Comparison of ENCODE assay signal across 22 mouse cellular contexts in genomic region chr6:88747296-88748040, GRCm38 (mm10). TPM values are rescaled to one million over a fixed set of nuclear protein-coding genes. Genes with fewer than 3 reads are reported as not detected.
DNase-seq lines count a peak whose midpoint lies in the region; ATAC-seq and TF ChIP-seq lines count a peak whose summit lies in the region.
"Had no signal": no experiment of that assay in that cellular context is flagged by ENCODE, and none has a peak within 500 bp of the region (broad histone marks: within the 10 kb centered on the region; RNA-seq: fewer than 3 reads in every experiment).

No protein-coding gene starts in this region.

- ATAC-seq in liver, embryonic 13.5 days (ENCODE audit: low read depth) = no peak
- no peak for ATAC-seq in liver, embryonic 11.5 days (replicated peaks; ENCODE audit: low FRiP score)
- peak; percentile 28; the same call in 1 of the 2 replicates for ATAC-seq in liver, postnatal 0 days
- ATAC-seq: CD4-positive, CD25-positive, alpha-beta regulatory T cell, adult 4 months; forebrain, embryonic 14.5 days had no signal

- H3K4me2 ChIP-seq in liver, embryonic 13.5 days = no peak overlapping the region
- no peak overlapping the region for H3K4me2 ChIP-seq in liver, embryonic 11.5 days
- no peak overlapping the region for H3K4me2 ChIP-seq in liver, postnatal 0 days (ENCODE audit: low read depth, low read length)
- H3K4me2 ChIP-seq: heart, embryonic 13.5 days; hindbrain, embryonic 14.5 days; midbrain, embryonic 12.5 days had no signal

- no peak for DNase-seq in liver, embryonic 13.5 days
- no peak for DNase-seq in liver, embryonic 11.5 days (ENCODE audit: low spot score)
- DNase-seq in liver, postnatal 0 days = no peak
- DNase-seq in splenic B cell, adult 2 months (ENCODE audit: low read depth, low spot score) = peak; percentile 43
- no peak for DNase-seq in right cerebral cortex, postnatal 14 days
- DNase-seq in cerebellum, postnatal 4 days (ENCODE audit: low spot score in 2 of 2) = no peak
- DNase-seq: cerebellum, adult 2 months; cerebellum, postnatal 25 days; embryo, embryonic 11 days; gastrocnemius, postnatal 14 days; heart, adult 2 months; heart, postnatal 14 days; kidney, adult 8-10 months; kidney, postnatal 14 days; lung, postnatal 14 days had no signal

- H3K4me1 ChIP-seq in liver, embryonic 13.5 days (replicated peaks) = peaks cover 87% of the 10 kb centered on the region
- H3K4me1 ChIP-seq in liver, embryonic 11.5 days (replicated peaks; ENCODE audit: control insufficient read depth, insufficient read depth, low read length) = no peaks in the 10 kb centered on the region
- peaks cover 56% of the 10 kb centered on the region for H3K4me1 ChIP-seq in brown adipose tissue, adult 24 weeks (ENCODE audit: control insufficient read depth, insufficient read depth, insufficient read length, low read length)
- peaks cover 20% of the 10 kb centered on the region for H3K4me1 ChIP-seq in liver, postnatal 0 days (ENCODE audit: insufficient read depth)

- no peak for TF ChIP-seq CTCF in liver, postnatal 0 days (IDR thresholded peaks at IDR 0.05; ENCODE audit: low read depth)

- 70% methylated on average over 12 of the region's 12 CpGs for WGBS in liver, embryonic 13.5 days (ENCODE audit: insufficient replicate concordance)
- WGBS in liver, embryonic 11.5 days = 69% methylated on average over 12 of the region's 12 CpGs
- 66% methylated on average over 12 of the region's 12 CpGs for WGBS in liver, postnatal 0 days (ENCODE audit: insufficient replicate concordance)

- TF ChIP-seq EP300 in liver, postnatal 0 days (IDR thresholded peaks at IDR 0.05; ENCODE audit: low read depth) = no peak

- peak overlapping the region; percentile 17; the same call in 1 of the 2 replicates for H3K9ac ChIP-seq in liver, embryonic 13.5 days
- no peak overlapping the region for H3K9ac ChIP-seq in liver, embryonic 11.5 days (ENCODE audit: low read depth, low read length)
- no peak overlapping the region for H3K9ac ChIP-seq in liver, postnatal 0 days (replicated peaks)
- H3K9ac ChIP-seq: heart, embryonic 13.5 days; hindbrain, embryonic 14.5 days; midbrain, embryonic 12.5 days had no signal

- peaks cover 50% of the 10 kb centered on the region for H3K36me3 ChIP-seq in liver, embryonic 13.5 days
- H3K36me3 ChIP-seq in liver, embryonic 11.5 days (ENCODE audit: control insufficient read depth, insufficient read depth, low read length) = no peaks in the 10 kb centered on the region
- no peaks in the 10 kb centered on the region; the same call in 1 of the 2 replicates for H3K36me3 ChIP-seq in liver, postnatal 0 days (replicated peaks; ENCODE audit: insufficient read depth, low read length)
- no peaks in the 10 kb centered on the region for H3K36me3 ChIP-seq in splenic B cell, adult 2 months (ENCODE audit: control insufficient read depth, insufficient read depth, low read length, poor library complexity, severe bottlenecking)
- H3K36me3 ChIP-seq: heart, embryonic 13.5 days; limb, embryonic 10.5 days; midbrain, embryonic 12.5 days had no signal

- H3K27me3 ChIP-seq in liver, embryonic 13.5 days = no peaks in the 10 kb centered on the region
- no peaks in the 10 kb centered on the region for H3K27me3 ChIP-seq in liver, embryonic 11.5 days (replicated peaks; ENCODE audit: control insufficient read depth, insufficient read depth, low read length)
- no peaks in the 10 kb centered on the region for H3K27me3 ChIP-seq in liver, postnatal 0 days (ENCODE audit: insufficient read depth, low read length)
- H3K27me3 ChIP-seq in splenic B cell, adult 2 months (ENCODE audit: control insufficient read depth, insufficient read depth, low read length, poor library complexity, severe bottlenecking) = no peaks in the 10 kb centered on the region
- H3K27me3 ChIP-seq: heart, embryonic 13.5 days had no signal

- peak overlapping the region; percentile 39; the same call in 1 of the 2 replicates for H3K27ac ChIP-seq in liver, embryonic 13.5 days
- H3K27ac ChIP-seq in liver, embryonic 11.5 days (ENCODE audit: low read depth, low read length) = no peak overlapping the region
- peak overlapping the region; percentile 42 for H3K27ac ChIP-seq in brown adipose tissue, adult 24 weeks (replicated peaks; ENCODE audit: low read depth, low read length)
- H3K27ac ChIP-seq in liver, postnatal 0 days (ENCODE audit: low read depth) = peak overlapping the region; percentile 73
- H3K27ac ChIP-seq: heart, adult 2 months; heart, embryonic 13.5 days; hindbrain, embryonic 14.5 days; limb, embryonic 10.5 days; midbrain, embryonic 12.5 days had no signal

- H3K4me3 ChIP-seq in liver, embryonic 13.5 days (replicated peaks) = no peak overlapping the region
- H3K4me3 ChIP-seq in liver, embryonic 11.5 days (ENCODE audit: low read depth, low read length) = no peak overlapping the region
- no peak overlapping the region for H3K4me3 ChIP-seq in brown adipose tissue, adult 24 weeks (ENCODE audit: insufficient read depth, low read depth, low read length)
- H3K4me3 ChIP-seq in liver, postnatal 0 days (ENCODE audit: low read depth, low read length) = no peak overlapping the region
- H3K4me3 ChIP-seq: heart, adult 2 months; heart, embryonic 13.5 days; limb, embryonic 10.5 days; midbrain, embryonic 12.5 days had no signal

- H3K9me3 ChIP-seq in liver, embryonic 13.5 days (replicated peaks) = no peaks in the 10 kb centered on the region
- H3K9me3 ChIP-seq in liver, embryonic 11.5 days (ENCODE audit: control insufficient read depth, low read length) = no peaks in the 10 kb centered on the region
- peaks cover 4% of the 10 kb centered on the region; the same call in 1 of the 2 replicates for H3K9me3 ChIP-seq in liver, postnatal 0 days (ENCODE audit: low read length)
- H3K9me3 ChIP-seq: heart, embryonic 13.5 days; limb, embryonic 10.5 days; midbrain, embryonic 12.5 days had no signal

RNA-seq across cellular contexts. Expression of gene Mgll, which starts 23.3 kb away (rescaled TPM):
- polyA plus RNA-seq in liver, embryonic 13.5 days (2015; fragmentation: Nextera tagmentation; extraction: Ambion mirVana) = 66.8 and 68.8 TPM in 2 replicates
- 17.3 and 22.2 TPM in 2 replicates for polyA plus RNA-seq in liver, embryonic 11.5 days (2014; fragmentation: Nextera tagmentation; extraction: Ambion mirVana)
- 257 and 493 TPM in 2 replicates for polyA plus RNA-seq in brown adipose tissue, adult 24 weeks (2012; ENCODE audit: insufficient read depth, insufficient read length, missing spikeins)
- polyA plus RNA-seq in liver, postnatal 0 days (2015; fragmentation: Nextera tagmentation; extraction: Ambion mirVana) = 106 and 121 TPM in 2 replicates
